Mouse (Mus musculus) stomach, embryonic 16.5 days (tissue): Measurements from ENCODE around the gene Lipc. TPM values are rescaled to one million over a fixed set of nuclear protein-coding genes. Genes with fewer than 3 reads are reported as not detected.
A peak's percentile ranks its signal among the peaks of the same experiment; 100 is the strongest.

Source experiments
- ATAC-seq: fragments of 200-750 bp; cut with Nextera tagmentation; 2 replicates; pipeline ENCODE4 v1.8.0; 2017; ENCODE audit warnings: moderate number of reproducible peaks, moderate TSS enrichment; ENCODE audit not compliant: insufficient read depth, low FRiP score
- H3K27ac ChIP-seq: fragments of 300-500 bp; sonication (generic); 2 replicates; pipeline ENCODE4 v1.5.1; 2014; ENCODE audit warnings: low read length
- H3K27me3 ChIP-seq: fragments of 300-500 bp; sonication (generic); 2 replicates; pipeline ENCODE4 v1.6.1; 2014; ENCODE audit warnings: low read length, control low read depth, mixed read lengths; ENCODE audit not compliant: control insufficient read depth, insufficient read depth
- H3K36me3 ChIP-seq: fragments of 300-500 bp; sonication (generic); 2 replicates; pipeline ENCODE4 v1.6.1; 2014; ENCODE audit warnings: low read length; ENCODE audit not compliant: control insufficient read depth, insufficient read depth
- H3K4me1 ChIP-seq: fragments of 300-500 bp; sonication (generic); 2 replicates; pipeline ENCODE4 v1.6.1; 2014; ENCODE audit warnings: low read length, control low read depth, mixed read lengths; ENCODE audit not compliant: control insufficient read depth, insufficient read depth
- H3K4me2 ChIP-seq: fragments of 300-500 bp; sonication (generic); 2 replicates; pipeline ENCODE4 v1.6.1; 2014; ENCODE audit warnings: low read depth, low read length, mixed read lengths
- H3K4me3 ChIP-seq: fragments of 300-500 bp; sonication (generic); replicated peaks from 2 replicates; pipeline ENCODE4 v1.5.1; 2014; ENCODE audit warnings: mild to moderate bottlenecking, low read length
- H3K9ac ChIP-seq: fragments of 300-500 bp; sonication (generic); 2 replicates; pipeline ENCODE4 v1.6.1; 2014; ENCODE audit warnings: low read length
- H3K9me3 ChIP-seq: fragments of 300-500 bp; sonication (generic); replicated peaks from 2 replicates; pipeline ENCODE4 v1.6.1; 2016; ENCODE audit warnings: low read length, control low read depth; ENCODE audit not compliant: control insufficient read depth
- WGBS: fragments of 180-500 bp; shearing (Covaris S2); extraction: QIAGEN DNeasy Blood & Tissue Kit; methylation state at CpG from one replicate; pipeline ENCODE4 v1.1.7; 2014; 5-methylcytosine and 5-hydroxymethylcytosine counted together
- polyA plus RNA-seq: library from polyadenylated mRNA; unstranded; fragments of >200 nt; fragmentation: Nextera tagmentation; extraction: Ambion mirVana; gene quantifications from 2 replicates; pipeline ENCODE4 v1.2.1, GENCODE M21; 2015

The Lipc gene
- polyA plus RNA-seq, 1 experiment from 2014 or later, result 2.9 TPM

- peak; percentile 66; the same call in 1 of the 2 replicates for ATAC-seq
- Histone ChIP-seq H3K27me3 (no peaks in the 10 kb centered on the region), H3K4me1 (no peaks in the 10 kb centered on the region), H3K4me2 (no peak overlapping the region), H3K9me3 (no peaks in the 10 kb centered on the region), H3K4me3 (no peak overlapping the region), H3K9ac (peak overlapping the region; percentile 11; the same call in 1 of the 2 replicates), H3K36me3 (no peaks in the 10 kb centered on the region), H3K27ac (peak overlapping the region; percentile 18; the same call in 1 of the 2 replicates)
- 57% methylated on average over 9 of the region's 9 CpGs for WGBS
Measured at GRCm38 (mm10) chr9:70942686-70943333, 9.2 kb downstream of the Lipc start.

GRCm38 (mm10) chr9:70939752-70940501 is 12.1 kb downstream of the Lipc start:
- Histone ChIP-seq H3K27ac (no peak overlapping the region; the same call in 1 of the 2 replicates), H3K4me3 (no peak overlapping the region)
- 56% methylated on average over 8 of the region's 8 CpGs for WGBS

GRCm38 (mm10) chr9:70938850-70939249 is 13.2 kb downstream of the Lipc start:
- WGBS, result 47% methylated on average over 2 of the region's 2 CpGs
- Histone ChIP-seq H3K27me3 (no peaks in the 10 kb centered on the region), H3K4me3 (no peak overlapping the region), H3K27ac (no peak overlapping the region), H3K4me1 (no peaks in the 10 kb centered on the region), H3K9me3 (no peaks in the 10 kb centered on the region), H3K4me2 (no peak overlapping the region), H3K36me3 (no peaks in the 10 kb centered on the region), H3K9ac (no peak overlapping the region)
- ATAC-seq, result no peak

More at GRCm38 (mm10) chr9:70939752-70940501, 12.1 kb downstream of the Lipc start:
- Histone ChIP-seq H3K9ac (no peak overlapping the region), H3K9me3 (no peaks in the 10 kb centered on the region), H3K4me2 (no peak overlapping the region), H3K27me3 (no peaks in the 10 kb centered on the region), H3K36me3 (no peaks in the 10 kb centered on the region), H3K4me1 (no peaks in the 10 kb centered on the region)
- no peak for ATAC-seq

GRCm38 (mm10) chr9:70938134-70938533 is 13.9 kb downstream of the Lipc start:
- H3K4me3 ChIP-seq, result no peak overlapping the region
- H3K4me1 ChIP-seq, result no peaks in the 10 kb centered on the region
- WGBS, result 88% methylated on average over 6 of the region's 6 CpGs
- no peak overlapping the region for H3K9ac ChIP-seq
- ATAC-seq, result no peak
- H3K27me3 ChIP-seq, result no peaks in the 10 kb centered on the region
- no peak overlapping the region for H3K27ac ChIP-seq
- no peaks in the 10 kb centered on the region for H3K36me3 ChIP-seq
- H3K4me2 ChIP-seq, result no peak overlapping the region
- H3K9me3 ChIP-seq, result no peaks in the 10 kb centered on the region

- no peak overlapping the region for H3K27ac ChIP-seq
- H3K27me3 ChIP-seq, result no peaks in the 10 kb centered on the region
- H3K4me1 ChIP-seq, result no peaks in the 10 kb centered on the region
- no peak overlapping the region for H3K4me2 ChIP-seq
- no peaks in the 10 kb centered on the region for H3K9me3 ChIP-seq
- ATAC-seq, result no peak
- H3K9ac ChIP-seq, result no peak overlapping the region
- no peaks in the 10 kb centered on the region for H3K36me3 ChIP-seq
- WGBS, result 60% methylated on average over 8 of the region's 8 CpGs
- no peak overlapping the region for H3K4me3 ChIP-seq
Measured at GRCm38 (mm10) chr9:70934587-70935295, 17.3 kb downstream of the Lipc start.

GRCm38 (mm10) chr9:70930641-70931020 is 21.4 kb downstream of the Lipc start:
- no peaks in the 10 kb centered on the region for H3K27me3 ChIP-seq
- no peak overlapping the region for H3K4me2 ChIP-seq
- no peaks in the 10 kb centered on the region for H3K9me3 ChIP-seq
- no peak overlapping the region for H3K9ac ChIP-seq
- 61% methylated on average over 5 of the region's 5 CpGs for WGBS
- ATAC-seq, result no peak
- no peak overlapping the region for H3K4me3 ChIP-seq
- no peaks in the 10 kb centered on the region for H3K36me3 ChIP-seq
- no peak overlapping the region for H3K27ac ChIP-seq
- H3K4me1 ChIP-seq, result 0 out of 2 replicates have a peak, but pooled peaks cover 9% of the 10 kb centered on the region

- no peak overlapping the region for H3K4me3 ChIP-seq
- no peaks in the 10 kb centered on the region for H3K9me3 ChIP-seq
- H3K27ac ChIP-seq, result no peak overlapping the region
- WGBS, result 51% methylated on average over 15 of the region's 15 CpGs
- H3K27me3 ChIP-seq, result no peaks in the 10 kb centered on the region
- H3K4me1 ChIP-seq, result 0 out of 2 replicates have a peak, but pooled peaks cover 9% of the 10 kb centered on the region
- no peak overlapping the region for H3K9ac ChIP-seq
- ATAC-seq, result no peak
- H3K4me2 ChIP-seq, result no peak overlapping the region
- H3K36me3 ChIP-seq, result no peaks in the 10 kb centered on the region
Measured at GRCm38 (mm10) chr9:70929840-70930640, 22.0 kb downstream of the Lipc start.

GRCm38 (mm10) chr9:70928472-70928871 is 23.6 kb downstream of the Lipc start:
- ATAC-seq, result no peak
- WGBS, result 82% methylated on average over 1 of the region's 1 CpGs
- Histone ChIP-seq H3K27ac (no peak overlapping the region), H3K36me3 (no peaks in the 10 kb centered on the region), H3K9ac (no peak overlapping the region), H3K27me3 (no peaks in the 10 kb centered on the region), H3K9me3 (no peaks in the 10 kb centered on the region), H3K4me1 (0 out of 2 replicates have a peak, but pooled peaks cover 9% of the 10 kb centered on the region), H3K4me2 (no peak overlapping the region), H3K4me3 (no peak overlapping the region)
